Mouse (Mus musculus): ENCODE results near the gene Ipmk.

Ipmk gene

GRCm38 (mm10) chr10:71341290-71341689 is 6.3 kb upstream of the Ipmk start:
- no peak for DNase-seq (ENCODE audit: low spot score)

- DNase-seq (ENCODE audit: low spot score) = peak; percentile 26
These were observed 5.3 kb upstream of the Ipmk start for GRCm38 (mm10) chr10:71342030-71342805.

DNA sequence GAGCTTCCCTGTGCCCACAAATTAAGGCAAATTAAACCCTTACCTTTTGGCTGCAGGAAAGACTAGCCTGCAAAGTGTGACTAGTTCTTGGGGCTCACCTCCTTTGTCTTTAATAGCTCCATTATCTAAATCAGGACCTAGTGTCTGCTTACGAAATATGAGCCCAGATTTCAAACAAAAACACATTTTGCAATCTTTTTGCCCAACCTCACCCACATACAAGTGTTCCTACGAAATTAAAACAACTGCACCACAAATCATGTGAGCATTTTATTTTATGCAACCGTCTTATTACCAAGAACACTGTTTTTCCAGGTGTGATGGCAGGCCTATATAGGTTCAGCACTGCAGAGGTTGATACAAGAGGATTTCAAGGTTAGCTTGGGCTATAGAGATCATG is 4.4 kb upstream of the Ipmk start:
- no peak for DNase-seq (ENCODE audit: low spot score)

GRCm38 (mm10) chr10:71343567-71344265 is 3.8 kb upstream of the Ipmk start:
- DNase-seq (ENCODE audit: low spot score) = no peak

- DNase-seq (ENCODE audit: low spot score) = peak; percentile 96
These were observed 2.9 kb upstream of the Ipmk start, which contains the start of gene Cisd1 for GRCm38 (mm10) chr10:71344579-71345143. TSS of gene Cisd1 (minus strand) at chr10:71344954.

- no peak for DNase-seq (ENCODE audit: low spot score)
These were observed 1.5 kb upstream of the Ipmk start for GRCm38 (mm10) chr10:71346106-71346505.

DNA sequence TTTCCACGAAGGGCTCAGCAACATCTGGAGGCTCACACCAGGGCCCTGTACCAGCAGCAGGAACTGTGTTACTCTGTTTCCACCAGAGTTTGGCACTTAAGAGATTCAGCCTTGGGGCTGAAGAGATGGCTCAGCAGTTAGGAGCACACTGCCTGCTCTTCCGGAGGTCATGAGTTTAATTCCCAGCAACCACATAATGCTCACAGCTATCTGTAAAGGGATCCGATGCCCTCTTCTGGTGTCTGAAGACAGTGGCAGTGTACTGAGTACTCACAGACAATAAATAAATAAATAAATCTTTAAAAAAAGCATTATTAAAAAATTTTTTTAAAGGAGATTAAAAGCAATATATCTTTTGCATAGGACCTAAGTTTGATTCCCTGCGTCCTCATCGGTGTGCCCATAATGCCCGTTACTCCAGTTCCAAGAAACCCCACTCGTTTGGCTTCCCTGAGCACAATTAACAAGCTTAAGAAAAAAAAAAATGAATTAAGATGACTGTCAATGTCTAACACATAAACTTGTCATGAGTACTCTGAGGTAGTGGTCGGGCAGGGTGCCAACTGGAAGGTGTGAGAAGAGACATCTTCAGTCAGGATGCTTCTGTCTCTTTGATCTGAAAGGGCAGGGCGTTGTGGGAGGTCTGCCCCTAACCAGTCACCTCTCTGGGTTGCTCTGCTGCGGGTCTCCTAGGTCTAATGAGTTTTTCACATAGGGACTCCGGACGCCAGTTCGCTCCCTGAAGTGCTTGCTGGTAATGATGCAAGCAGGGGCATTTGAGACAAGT is 648 bp upstream of the Ipmk start:
- peak; percentile 63 for DNase-seq (ENCODE audit: low spot score)

- DNase-seq (ENCODE audit: low spot score) = peak; percentile 54
These were observed 537 bp downstream of the Ipmk start for GRCm38 (mm10) chr10:71347964-71348636.

DNA sequence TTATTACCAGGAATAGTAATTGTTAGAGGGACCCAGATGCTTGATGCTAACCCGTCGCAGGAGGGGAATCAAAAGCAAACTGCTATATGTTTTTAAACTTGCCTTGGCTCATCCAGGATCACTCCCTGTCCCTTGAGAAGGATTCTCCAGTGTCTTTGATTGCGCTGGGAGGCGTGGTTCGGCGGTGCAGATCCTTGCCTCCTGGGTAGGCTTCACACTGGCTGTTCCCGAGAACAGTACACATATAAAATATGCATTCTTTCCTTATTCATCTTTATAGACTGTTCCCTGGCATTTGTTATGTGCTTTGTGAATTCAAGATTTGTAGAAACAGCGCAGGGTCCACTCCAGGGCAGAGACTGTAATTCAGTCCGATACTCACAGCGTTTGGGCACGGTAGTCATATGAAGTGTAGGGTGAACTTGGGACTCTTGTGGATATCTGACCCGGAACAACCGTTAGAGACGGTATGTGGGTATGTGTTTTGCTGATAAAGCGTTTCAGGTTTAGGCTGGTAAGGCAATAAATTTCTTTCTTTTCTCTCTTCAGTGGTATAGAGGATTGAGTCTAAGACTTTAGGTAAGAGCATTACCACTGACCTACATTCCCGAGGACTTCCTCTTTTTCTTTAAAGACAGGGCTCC is 1.2 kb downstream of the Ipmk start:
- DNase-seq (ENCODE audit: low spot score) = peak; percentile 46

DNA sequence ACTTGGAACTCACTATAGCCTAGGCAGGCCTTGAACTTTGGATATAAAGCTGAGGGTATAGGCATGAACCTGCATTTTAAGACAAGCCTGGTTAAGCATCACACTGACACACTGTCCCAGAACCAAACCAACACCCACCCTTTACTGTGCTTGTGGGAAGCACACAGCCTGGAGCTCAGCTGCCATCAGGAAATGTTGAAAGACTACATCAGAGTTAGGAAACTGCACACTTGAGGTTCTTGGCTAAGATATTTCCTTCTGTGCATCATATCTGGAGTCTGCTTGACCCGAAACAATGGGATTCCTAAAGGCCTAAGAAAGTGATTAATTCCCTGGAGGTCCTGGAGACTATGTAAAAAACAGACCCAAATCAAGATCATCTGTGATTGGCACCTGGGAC is 1.7 kb downstream of the Ipmk start:
- DNase-seq (ENCODE audit: low spot score) = no peak

- no peak for DNase-seq (ENCODE audit: low spot score)
These were observed 3.7 kb downstream of the Ipmk start for GRCm38 (mm10) chr10:71351301-71351700.

- DNase-seq (ENCODE audit: low spot score) = no peak
These were observed 6.3 kb downstream of the Ipmk start for GRCm38 (mm10) chr10:71353850-71354249.

GRCm38 (mm10) chr10:71354947-71355346 is 7.4 kb downstream of the Ipmk start:
- DNase-seq (ENCODE audit: low spot score) = no peak

- no peak for DNase-seq (ENCODE audit: low spot score)
These were observed 13.5 kb downstream of the Ipmk start for GRCm38 (mm10) chr10:71361044-71361443.

DNA sequence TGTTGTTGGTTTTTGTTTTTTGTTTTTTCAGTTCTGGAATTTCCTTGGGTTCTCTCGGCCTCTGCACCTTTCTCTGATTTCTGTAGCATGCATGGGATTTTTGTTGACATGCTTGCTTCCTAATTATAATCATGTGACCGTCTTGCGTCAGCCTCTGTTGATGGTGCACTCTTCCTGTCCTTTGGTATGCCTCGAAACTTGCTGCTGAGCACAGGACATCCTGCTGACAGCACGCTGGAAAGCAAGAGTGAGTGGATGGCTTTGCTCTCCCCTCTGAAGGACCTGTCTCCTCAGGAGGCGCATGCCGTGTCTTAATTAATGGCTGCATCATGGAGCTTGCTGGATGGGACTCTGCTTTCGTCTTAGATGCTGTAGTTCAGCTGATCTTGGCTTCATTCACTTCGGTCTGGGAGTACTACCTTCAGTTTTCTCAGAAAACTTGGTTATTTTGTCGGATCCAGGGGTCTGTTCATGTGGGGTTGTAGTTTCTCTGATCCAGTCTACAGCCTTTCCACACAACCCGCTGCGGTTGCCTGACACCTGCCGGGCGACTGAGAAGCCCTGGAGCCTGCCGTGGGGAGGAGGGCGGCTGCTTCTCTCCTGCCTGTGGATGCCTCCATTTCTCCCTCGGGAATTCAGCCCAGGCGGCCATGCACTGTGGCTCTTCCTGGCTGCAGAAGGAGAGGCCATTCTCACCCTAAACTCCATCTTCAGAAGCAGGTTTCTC is 14.4 kb downstream of the Ipmk start:
- DNase-seq (ENCODE audit: low spot score) = no peak

GRCm38 (mm10) chr10:71363440-71363839 is 15.9 kb downstream of the Ipmk start:
- DNase-seq (ENCODE audit: low spot score) = no peak

- no peak for DNase-seq (ENCODE audit: low spot score)
These were observed 16.3 kb downstream of the Ipmk start for GRCm38 (mm10) chr10:71363858-71364257.

GRCm38 (mm10) chr10:71368128-71368940 is 20.8 kb downstream of the Ipmk start:
- no peak for DNase-seq (ENCODE audit: low spot score)

DNA sequence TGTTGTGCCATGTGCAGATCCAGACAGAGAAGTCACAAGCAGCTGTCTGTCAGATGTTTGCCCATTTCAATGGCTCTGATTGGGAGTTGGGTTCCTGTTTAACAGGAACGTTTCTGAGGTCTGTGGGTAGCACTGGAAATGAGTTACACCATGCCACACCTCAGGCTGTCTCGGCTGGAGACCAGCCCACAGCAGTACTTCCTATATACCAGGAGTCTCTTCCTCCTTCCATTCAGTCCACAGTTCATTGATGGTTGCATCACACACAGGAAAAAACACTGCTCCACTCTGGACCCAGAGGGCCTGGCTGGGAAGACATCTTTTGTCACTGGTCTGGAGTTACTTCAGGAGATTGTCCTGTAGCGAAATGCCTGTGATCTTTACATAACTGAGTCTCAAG is 21.9 kb downstream of the Ipmk start:
- no peak for DNase-seq (ENCODE audit: low spot score)

- DNase-seq (ENCODE audit: low spot score) = no peak
These were observed 24.3 kb downstream of the Ipmk start for GRCm38 (mm10) chr10:71371881-71372280.
